23 mouse cellular contexts compared by ENCODE assay signal in genomic region chr4:136706696-136707095, GRCm38 (mm10).
DNase-seq lines count a peak whose midpoint lies in the region; ATAC-seq and TF ChIP-seq lines count a peak whose summit lies in the region.
"Had no signal": no experiment of that assay in that cellular context is flagged by ENCODE, and none has a peak within 500 bp of the region (broad histone marks: within the 10 kb centered on the region; RNA-seq: fewer than 3 reads in every experiment).

No protein-coding gene starts in this region.

- 56% methylated on average over 4 of the region's 4 CpGs for WGBS in hindbrain, embryonic 12.5 days
- 63% methylated on average over 4 of the region's 4 CpGs for WGBS in hindbrain, postnatal 0 days
- 77% methylated on average over 4 of the region's 4 CpGs for WGBS in midbrain, embryonic 13.5 days
- 76% methylated on average over 4 of the region's 4 CpGs for WGBS in midbrain, embryonic 10.5 days
- WGBS in kidney, embryonic 15.5 days = 48% methylated on average over 4 of the region's 4 CpGs

- no peaks in the 10 kb centered on the region for H3K9me3 ChIP-seq in hindbrain, embryonic 12.5 days (replicated peaks)
- no peaks in the 10 kb centered on the region for H3K9me3 ChIP-seq in hindbrain, postnatal 0 days (ENCODE audit: low read length)
- no peaks in the 10 kb centered on the region for H3K9me3 ChIP-seq in midbrain, embryonic 13.5 days
- H3K9me3 ChIP-seq in midbrain, embryonic 10.5 days (replicated peaks) = no peaks in the 10 kb centered on the region
- H3K9me3 ChIP-seq in kidney, embryonic 15.5 days (replicated peaks) = no peaks in the 10 kb centered on the region
- H3K9me3 ChIP-seq: embryonic facial prominence, embryonic 12.5 days; forebrain, embryonic 13.5 days; limb, embryonic 10.5 days; liver, embryonic 15.5 days; lung, embryonic 15.5 days; neural tube, embryonic 12.5 days had no signal

- no peak for TF ChIP-seq CTCF in hindbrain, postnatal 0 days (IDR thresholded peaks at IDR 0.05; ENCODE audit: low read depth)

- no peak overlapping the region for H3K4me3 ChIP-seq in hindbrain, embryonic 12.5 days
- H3K4me3 ChIP-seq in hindbrain, postnatal 0 days (ENCODE audit: low read length) = no peak overlapping the region
- H3K4me3 ChIP-seq in midbrain, embryonic 13.5 days (replicated peaks) = no peak overlapping the region
- no peak overlapping the region for H3K4me3 ChIP-seq in midbrain, embryonic 10.5 days
- no peak overlapping the region for H3K4me3 ChIP-seq in kidney, embryonic 15.5 days (replicated peaks)
- H3K4me3 ChIP-seq: embryonic facial prominence, embryonic 12.5 days; erythroblast, embryonic 14.5 days; forebrain, embryonic 13.5 days; limb, embryonic 10.5 days; liver, embryonic 15.5 days; lung, embryonic 15.5 days; neural tube, embryonic 12.5 days had no signal

- no peaks in the 10 kb centered on the region for H3K27me3 ChIP-seq in hindbrain, embryonic 12.5 days
- H3K27me3 ChIP-seq in hindbrain, postnatal 0 days (ENCODE audit: insufficient read depth, low read length) = no peaks in the 10 kb centered on the region
- H3K27me3 ChIP-seq in midbrain, embryonic 13.5 days = no peaks in the 10 kb centered on the region
- H3K27me3 ChIP-seq in midbrain, embryonic 10.5 days (ENCODE audit: low read depth, poor library complexity, severe bottlenecking) = no peaks in the 10 kb centered on the region
- no peaks in the 10 kb centered on the region for H3K27me3 ChIP-seq in kidney, embryonic 15.5 days
- H3K27me3 ChIP-seq: embryonic facial prominence, embryonic 12.5 days; forebrain, embryonic 13.5 days; liver, embryonic 15.5 days; lung, embryonic 15.5 days; neural tube, embryonic 12.5 days had no signal

- H3K27ac ChIP-seq in hindbrain, embryonic 12.5 days = no peak overlapping the region
- H3K27ac ChIP-seq in hindbrain, postnatal 0 days = no peak overlapping the region
- 0 out of 2 replicates have a peak overlapping the region, but pooled peaks have one; percentile 47 for H3K27ac ChIP-seq in midbrain, embryonic 13.5 days
- H3K27ac ChIP-seq in midbrain, embryonic 10.5 days (replicated peaks) = no peak overlapping the region
- peak overlapping the region; percentile 85 for H3K27ac ChIP-seq in kidney, embryonic 15.5 days
- H3K27ac ChIP-seq: embryonic facial prominence, embryonic 12.5 days; forebrain, embryonic 13.5 days; limb, embryonic 10.5 days; liver, embryonic 15.5 days; lung, embryonic 15.5 days; neural tube, embryonic 12.5 days had no signal

- no peak for DNase-seq in hindbrain, postnatal 0 days (ENCODE audit: low spot score)
- DNase-seq in midbrain, embryonic 10.5 days (ENCODE audit: low spot score) = no peak
- DNase-seq in kidney, postnatal 25 days = peak; percentile 48 to 84
- no peak for DNase-seq in lung, postnatal 4 days
- no peak for DNase-seq in natural killer cell, adult 2 months (ENCODE audit: low spot score in 2 of 2)
- DNase-seq: adrenal gland, postnatal 10 days; cerebellum, adult 18-20 months; cerebellum, postnatal 14 days; liver; lung, postnatal 36 days; right cerebral cortex, postnatal 14 days; thymus, postnatal 14 days had no signal

- no peak overlapping the region for H3K9ac ChIP-seq in hindbrain, embryonic 12.5 days
- H3K9ac ChIP-seq in hindbrain, postnatal 0 days (replicated peaks; ENCODE audit: low read length) = no peak overlapping the region
- H3K9ac ChIP-seq in midbrain, embryonic 13.5 days (replicated peaks) = no peak overlapping the region
- H3K9ac ChIP-seq in kidney, embryonic 15.5 days = no peak overlapping the region
- H3K9ac ChIP-seq: embryonic facial prominence, embryonic 12.5 days; forebrain, embryonic 13.5 days; liver, embryonic 15.5 days; lung, embryonic 15.5 days; neural tube, embryonic 12.5 days had no signal

- no peaks in the 10 kb centered on the region for H3K36me3 ChIP-seq in hindbrain, embryonic 12.5 days
- no peaks in the 10 kb centered on the region for H3K36me3 ChIP-seq in hindbrain, postnatal 0 days (ENCODE audit: insufficient read depth, low read length)
- H3K36me3 ChIP-seq in midbrain, embryonic 13.5 days = no peaks in the 10 kb centered on the region
- H3K36me3 ChIP-seq in midbrain, embryonic 10.5 days = peaks cover 24% of the 10 kb centered on the region; the same call in 1 of the 2 replicates
- H3K36me3 ChIP-seq in kidney, embryonic 15.5 days = no peaks in the 10 kb centered on the region
- H3K36me3 ChIP-seq: embryonic facial prominence, embryonic 12.5 days; limb, embryonic 10.5 days; liver, embryonic 15.5 days; lung, embryonic 15.5 days; neural tube, embryonic 12.5 days had no signal

- 0 out of 2 replicates have a peak, but pooled peaks have one; percentile 15 for ATAC-seq in hindbrain, embryonic 12.5 days (ENCODE audit: low FRiP score)
- ATAC-seq in hindbrain, postnatal 0 days = no peak
- peak; percentile 43; the same call in 1 of the 2 replicates for ATAC-seq in midbrain, embryonic 13.5 days
- ATAC-seq in kidney, embryonic 15.5 days (replicated peaks; ENCODE audit: low FRiP score) = 0 out of 2 replicates have a peak, but pooled peaks have one; percentile 22
- ATAC-seq: forebrain, embryonic 13.5 days had no signal

- no peak overlapping the region for H3K4me2 ChIP-seq in hindbrain, embryonic 12.5 days (replicated peaks)
- no peak overlapping the region for H3K4me2 ChIP-seq in hindbrain, postnatal 0 days (ENCODE audit: low read depth, low read length)
- no peak overlapping the region for H3K4me2 ChIP-seq in midbrain, embryonic 13.5 days (replicated peaks)
- no peak overlapping the region for H3K4me2 ChIP-seq in kidney, embryonic 15.5 days
- H3K4me2 ChIP-seq: embryonic facial prominence, embryonic 12.5 days; forebrain, embryonic 13.5 days; heart, embryonic 11.5 days; liver, embryonic 15.5 days; lung, embryonic 15.5 days; neural tube, embryonic 12.5 days had no signal

- peaks cover 44% of the 10 kb centered on the region for H3K4me1 ChIP-seq in hindbrain, embryonic 12.5 days
- H3K4me1 ChIP-seq in hindbrain, postnatal 0 days (ENCODE audit: insufficient read depth, low read length) = peaks cover 19% of the 10 kb centered on the region
- H3K4me1 ChIP-seq in midbrain, embryonic 13.5 days (replicated peaks) = peaks cover 70% of the 10 kb centered on the region
- H3K4me1 ChIP-seq in midbrain, embryonic 10.5 days = peaks cover 76% of the 10 kb centered on the region
- peaks cover 67% of the 10 kb centered on the region for H3K4me1 ChIP-seq in kidney, embryonic 15.5 days
- H3K4me1 ChIP-seq: liver, embryonic 15.5 days had no signal

Comparison
In these comparisons a context has a peak if more than half of its experiments do, and no peak if none do; other contexts are left out.
1. H3K27ac ChIP-seq: peak in midbrain, embryonic 13.5 days (single experiment) and kidney, embryonic 15.5 days (single experiment); none in hindbrain, embryonic 12.5 days (single experiment), hindbrain, postnatal 0 days (single experiment) and midbrain, embryonic 10.5 days (single experiment).
2. DNase-seq: peak in kidney, postnatal 25 days (2 of 2); none in hindbrain, postnatal 0 days (single experiment), midbrain, embryonic 10.5 days (single experiment), lung, postnatal 4 days (0 of 2) and natural killer cell, adult 2 months (0 of 2).